Mouse (Mus musculus): ENCODE results near the gene Slc26a9.

Slc26a9 gene

GRCm38 (mm10) chr1:131736494-131736893 lies 7.3 kb upstream of the Slc26a9 start:
- DNase-seq (ENCODE audit: low spot score): no peak

GRCm38 (mm10) chr1:131737269-131737668 lies 6.6 kb upstream of the Slc26a9 start:
- DNase-seq (ENCODE audit: low spot score): peak; percentile 82

GRCm38 (mm10) chr1:131738760-131739159 lies 5.1 kb upstream of the Slc26a9 start:
- DNase-seq (ENCODE audit: low spot score): no peak

- DNase-seq (ENCODE audit: low spot score): no peak
Observed at GRCm38 (mm10) chr1:131739481-131740160, 4.2 kb upstream of the Slc26a9 start.

GRCm38 (mm10) chr1:131745391-131745790 lies 1.6 kb downstream of the Slc26a9 start:
- DNase-seq (ENCODE audit: low spot score): no peak

GRCm38 (mm10) chr1:131747761-131748160 lies 3.9 kb downstream of the Slc26a9 start:
- no peak for DNase-seq (ENCODE audit: low spot score)

GRCm38 (mm10) chr1:131748636-131749035 lies 4.8 kb downstream of the Slc26a9 start:
- DNase-seq (ENCODE audit: low spot score): no peak

- no peak for DNase-seq (ENCODE audit: low spot score)
Observed at GRCm38 (mm10) chr1:131749706-131750545, 6.1 kb downstream of the Slc26a9 start.

- no peak for DNase-seq (ENCODE audit: low spot score)
Observed at GRCm38 (mm10) chr1:131751181-131751890, 7.5 kb downstream of the Slc26a9 start.

GRCm38 (mm10) chr1:131751891-131752311 lies 8.1 kb downstream of the Slc26a9 start:
- DNase-seq (ENCODE audit: low spot score): no peak

- no peak for DNase-seq (ENCODE audit: low spot score)
Observed at GRCm38 (mm10) chr1:131754212-131754829, 10.5 kb downstream of the Slc26a9 start.

- peak; percentile 49 for DNase-seq (ENCODE audit: low spot score)
Observed at GRCm38 (mm10) chr1:131754916-131755315, 11.1 kb downstream of the Slc26a9 start.

GRCm38 (mm10) chr1:131757211-131757610 lies 13.4 kb downstream of the Slc26a9 start:
- no peak for DNase-seq (ENCODE audit: low spot score)

- DNase-seq (ENCODE audit: low spot score): no peak
Observed at GRCm38 (mm10) chr1:131758796-131759195, 15.0 kb downstream of the Slc26a9 start.

GRCm38 (mm10) chr1:131759667-131760427 lies 16.0 kb downstream of the Slc26a9 start:
- DNase-seq (ENCODE audit: low spot score): no peak

- DNase-seq (ENCODE audit: low spot score): no peak
Observed at GRCm38 (mm10) chr1:131760428-131760820, 16.6 kb downstream of the Slc26a9 start.

- no peak for DNase-seq (ENCODE audit: low spot score)
Observed at GRCm38 (mm10) chr1:131761079-131761831, 17.4 kb downstream of the Slc26a9 start.

GRCm38 (mm10) chr1:131763683-131764082 lies 19.9 kb downstream of the Slc26a9 start:
- DNase-seq (ENCODE audit: low spot score): no peak

- DNase-seq (ENCODE audit: low spot score): no peak
Observed at GRCm38 (mm10) chr1:131764581-131765338, 20.9 kb downstream of the Slc26a9 start.

Data from layer of hippocampus, adult 11-12 months (tissue).